Mouse (Mus musculus) Patski (cell line): ENCODE data around the gene Ubash3a. TPM values are rescaled to one million over a fixed set of nuclear protein-coding genes. Genes with fewer than 3 reads are reported as not detected.
"Not testable (repeated sequence)": the region's sequence is repeated elsewhere in the genome, so short reads cannot be mapped to it uniquely, and the experiment has no call there.

ENCODE experiments used
- ATAC-seq: fragments of 100-300 bp; one replicate; pipeline ENCODE4 v1.8.0; 2021
- CTCF ChIA-PET: fragments of 350-600 bp; sonication (Branson Sonifier 250); formaldehyde crosslinking; loops from one replicate; lab custom pipeline; 2022; ENCODE audit warnings: inconsistent platforms; lab: Charles Lee
- POLR2A ChIA-PET: fragments of 350-600 bp; sonication (Branson Sonifier 250); formaldehyde crosslinking; loops from one replicate; lab custom pipeline; 2022; ENCODE audit warnings: antibody characterized with exemption, inconsistent platforms; lab: Charles Lee
- DNase-seq: peaks from one replicate; pipeline ENCODE4 v3.0.0-alpha.2; 2011; ENCODE audit warnings: low read depth, low spot score
- H3K27me3 ChIP-seq: fragments of 371-371 bp; one replicate; pipeline ENCODE4 v1.5.1; 2021
- CTCF ChIP-seq: fragments of 100-300 bp; IDR thresholded peaks from one replicate; pipeline ENCODE4 v1.5.1; 2021
- in situ Hi-C: fragments of 300-500 bp; cut with MboI; formaldehyde crosslinking; loops from 3 replicates; pipeline ENCODE4 v1.11.1; 2018; ENCODE audit warnings: low pct_unique_long_range_greater_than_20kb, mixed read lengths
- polyA plus RNA-seq: library from polyadenylated mRNA; unstranded; gene quantifications from one replicate; pipeline ENCODE4 v1.2.3, GENCODE M21; 2021

Ubash3a gene
- polyA plus RNA-seq, 1 experiment from 2014 or later: 0.01 TPM

- H3K27me3 ChIP-seq: no peaks in the 10 kb centered on the region
- in situ Hi-C loops: no loop called here
- no peak for DNase-seq
- no peak for TF ChIP-seq CTCF
- CTCF ChIA-PET: no interaction called here
- ATAC-seq: no peak
- POLR2A ChIA-PET: no interaction called here
Measured at GRCm38 (mm10) chr17:31269761-31270160, 62.1 kb downstream of the Ubash3a start.

GRCm38 (mm10) chr17:31270246-31270645, 62.6 kb downstream of the Ubash3a start:
- POLR2A ChIA-PET: no interaction called here
- H3K27me3 ChIP-seq: no peaks in the 10 kb centered on the region
- DNase-seq (no peak), ATAC-seq (no peak)
- in situ Hi-C loops: no loop called here
- CTCF ChIA-PET: no interaction called here
- no peak for TF ChIP-seq CTCF

- POLR2A ChIA-PET, ATAC-seq, in situ Hi-C loops, CTCF ChIA-PET, H3K27me3 ChIP-seq, DNase-seq: not testable (repeated sequence)
Measured at GRCm38 (mm10) chr17:31270736-31271135, 63.1 kb downstream of the Ubash3a start.

- CTCF ChIA-PET: no interaction called here
- no peak for DNase-seq
- no peak for TF ChIP-seq CTCF
- ATAC-seq: no peak
- POLR2A ChIA-PET: no interaction called here
- no peaks in the 10 kb centered on the region for H3K27me3 ChIP-seq
- in situ Hi-C loops: no loop called here
Measured at GRCm38 (mm10) chr17:31271136-31271851, 63.6 kb downstream of the Ubash3a start.

- ATAC-seq: no peak
- no peaks in the 10 kb centered on the region for H3K27me3 ChIP-seq
- CTCF ChIA-PET: no interaction called here
- in situ Hi-C loops: no loop called here
- no peak for TF ChIP-seq CTCF
- no peak for DNase-seq
- POLR2A ChIA-PET: no interaction called here
Measured at GRCm38 (mm10) chr17:31272416-31273165, 64.9 kb downstream of the Ubash3a start.

- CTCF ChIA-PET: no interaction called here
Measured at GRCm38 (mm10) chr17:31273631-31274030, 66.0 kb downstream of the Ubash3a start.

GRCm38 (mm10) chr17:31275181-31275580, 67.5 kb downstream of the Ubash3a start:
- ATAC-seq: no peak
- no peaks in the 10 kb centered on the region for H3K27me3 ChIP-seq
- no peak for DNase-seq
- ChIA-PET POLR2A (no interaction called here), CTCF (interaction anchor here (1.3 kb wide), 1 partner anchor 20 kb away, joined by 3 read pairs; no protein-coding TSS in a partner anchor)
- in situ Hi-C loops: no loop called here
- TF ChIP-seq CTCF: no peak

More at GRCm38 (mm10) chr17:31273631-31274030, 66.0 kb downstream of the Ubash3a start:
- ATAC-seq (no peak), DNase-seq (no peak)
- H3K27me3 ChIP-seq: no peaks in the 10 kb centered on the region
- no peak for TF ChIP-seq CTCF
- POLR2A ChIA-PET: no interaction called here
- in situ Hi-C loops: no loop called here

GRCm38 (mm10) chr17:31276207-31276921, 68.7 kb downstream of the Ubash3a start:
- no peak for TF ChIP-seq CTCF
- ChIA-PET POLR2A (no interaction called here), CTCF (interaction anchor here (1.3 kb wide), 1 partner anchor 22 kb away, joined by 3 read pairs; no protein-coding TSS in a partner anchor)
- no peaks in the 10 kb centered on the region for H3K27me3 ChIP-seq
- ATAC-seq (peak; percentile 23), DNase-seq (no peak)
- in situ Hi-C loops: no loop called here

- TF ChIP-seq CTCF: no peak
- DNase-seq (peak; percentile 27), ATAC-seq (peak; percentile 58)
- no peaks in the 10 kb centered on the region for H3K27me3 ChIP-seq
- POLR2A ChIA-PET: no interaction called here
- CTCF ChIA-PET: no interaction called here
- in situ Hi-C loops: no loop called here
Measured at GRCm38 (mm10) chr17:31276922-31277918, 69.5 kb downstream of the Ubash3a start, which contains the start of gene Rsph1. TSS of gene Rsph1 (minus strand) at chr17:31277383.

- POLR2A ChIA-PET: no interaction called here
- ATAC-seq (no peak), DNase-seq (no peak)
- CTCF ChIA-PET: no interaction called here
- in situ Hi-C loops: no loop called here
- H3K27me3 ChIP-seq: no peaks in the 10 kb centered on the region
- no peak for TF ChIP-seq CTCF
Measured at GRCm38 (mm10) chr17:31277931-31278330, 70.3 kb downstream of the Ubash3a start.
